Mouse (Mus musculus) liver, embryonic 14.5 days (tissue): ENCODE measurements around the gene Atp2b4. TPM values are rescaled to one million over a fixed set of nuclear protein-coding genes. Genes with fewer than 3 reads are reported as not detected.
"Not testable (repeated sequence)": the region's sequence is repeated elsewhere in the genome, so short reads cannot be mapped to it uniquely, and the experiment has no call there.

ENCODE experiments used
- ATAC-seq: fragments of 200-750 bp; cut with Nextera tagmentation; 2 replicates; pipeline ENCODE4 v1.8.0; 2017; ENCODE audit warnings: moderate number of reproducible peaks, mild to moderate bottlenecking, moderate library complexity; ENCODE audit not compliant: insufficient read depth
- DNase-seq, 3 experiments: peaks; one replicate each; pipeline ENCODE4 v3.0.0-alpha.2; 2012 to 2013; ENCODE audit warnings: low read depth in 3 of 3, low spot score in 3 of 3
- H3K27ac ChIP-seq: fragments of 300-500 bp; sonication (generic); 2 replicates; pipeline ENCODE4 v1.5.1; 2014; ENCODE audit warnings: moderate library complexity, mild to moderate bottlenecking, control low read depth, inconsistent platforms
- H3K27me3 ChIP-seq: fragments of 300-500 bp; sonication (generic); 2 replicates; pipeline ENCODE4 v1.6.1; 2014; ENCODE audit warnings: mild to moderate bottlenecking, low read length, moderate library complexity; ENCODE audit not compliant: control insufficient read depth, insufficient read depth
- H3K36me3 ChIP-seq: fragments of 300-500 bp; sonication (generic); replicated peaks from 2 replicates; pipeline ENCODE4 v1.6.1; 2014; ENCODE audit warnings: low read depth; ENCODE audit not compliant: control insufficient read depth, insufficient read depth
- H3K4me1 ChIP-seq, 2 experiments: fragments of 200-500 bp in 1 of 2; fragments of 300-500 bp in 1 of 2; sonication (generic) in 1 of 2; replicated peaks; 2 replicates each; pipeline ENCODE4 v1.6.1; 2012 to 2014; ENCODE audit warnings: antibody characterized with exemption in 1 of 2, inconsistent platforms in 1 of 2, low read length in 1 of 2; ENCODE audit not compliant: control insufficient read depth in 2 of 2, insufficient read depth in 2 of 2
- H3K4me2 ChIP-seq: fragments of 300-500 bp; sonication (generic); 2 replicates; pipeline ENCODE4 v1.6.1; 2014; ENCODE audit warnings: low read depth, mild to moderate bottlenecking, control low read depth, moderate library complexity
- H3K4me3 ChIP-seq, 2 experiments: fragments of 200-500 bp in 1 of 2; fragments of 300-500 bp in 1 of 2; sonication (generic) in 1 of 2; 2 replicates each; pipeline ENCODE4 v1.5.1; 2012 to 2014; ENCODE audit warnings: low read depth in 2 of 2, low read length in 2 of 2, mild to moderate bottlenecking in 2 of 2, control low read depth in 1 of 2, inconsistent platforms in 1 of 2, moderate library complexity in 1 of 2; ENCODE audit not compliant: insufficient read depth in 1 of 2
- H3K9ac ChIP-seq: fragments of 300-500 bp; sonication (generic); replicated peaks from 2 replicates; pipeline ENCODE4 v1.6.1; 2014; ENCODE audit warnings: mild to moderate bottlenecking, control low read depth, moderate library complexity
- H3K9me3 ChIP-seq: fragments of 300-500 bp; sonication (generic); 2 replicates; pipeline ENCODE4 v1.6.1; 2016; ENCODE audit warnings: low read length, mixed read lengths; ENCODE audit not compliant: control insufficient read depth
- CTCF ChIP-seq: IDR thresholded peaks from 2 replicates; pipeline ENCODE4 v1.5.1; 2016; ENCODE audit warnings: antibody characterized with exemption, low read depth, control low read depth
- EP300 ChIP-seq: IDR thresholded peaks from 2 replicates; pipeline ENCODE4 v1.6.1; 2016; ENCODE audit warnings: antibody characterized with exemption, low read depth
- WGBS: fragments of 180-500 bp; shearing (Covaris S2); extraction: QIAGEN DNeasy Blood & Tissue Kit; methylation state at CpG from one replicate; pipeline ENCODE4 v1.1.7; 2014; ENCODE audit not compliant: insufficient replicate concordance; 5-methylcytosine and 5-hydroxymethylcytosine counted together
- polyA plus RNA-seq, 2 experiments: library from polyadenylated mRNA; depleted of rRNA in 1 of 2; stranded (reverse) in 1 of 2; unstranded in 1 of 2; fragments of >200 nt; fragmentation: Nextera tagmentation in 1 of 2; extraction: Ambion mirVana in 1 of 2; gene quantifications; 2 replicates each; pipeline versions ENCODE4 v1.2.1 to v1.2.3; 2012 to 2014

The Atp2b4 gene
- polyA plus RNA-seq, 2 experiments = 16.5 to 33.1 TPM

DNA sequence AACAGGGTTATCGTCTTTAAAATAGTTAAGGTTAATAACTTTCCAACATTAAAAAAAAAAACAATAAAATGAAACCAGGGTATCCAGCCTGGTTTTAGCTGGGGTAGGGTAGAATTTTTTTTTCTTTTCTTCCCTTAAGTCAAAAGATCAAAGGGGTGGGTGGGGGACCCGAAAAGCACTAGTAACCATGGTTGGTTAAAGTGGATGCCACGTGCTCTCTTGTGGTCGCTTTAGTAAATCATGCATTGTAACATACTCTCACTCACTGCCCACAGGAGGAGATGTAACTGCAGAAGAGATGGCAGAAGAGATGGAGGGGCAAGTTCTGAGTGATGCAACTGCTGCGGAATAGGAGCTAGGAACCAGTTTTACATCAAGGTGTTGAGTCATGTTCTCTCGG is 89.5 kb downstream of the Atp2b4 start:
- DNase-seq = no peak
- Histone ChIP-seq H3K9me3 (no peaks in the 10 kb centered on the region), H3K27me3 (no peaks in the 10 kb centered on the region), H3K4me2 (no peak overlapping the region), H3K9ac (no peak overlapping the region), H3K4me3 (no peak overlapping the region), H3K4me1 (peaks cover 0 to 26% of the 10 kb centered on the region in 2 experiments; a peak in 2 of 4 replicates), H3K27ac (no peak overlapping the region), H3K36me3 (peaks cover 98% of the 10 kb centered on the region)
- no peak for ATAC-seq
- TF ChIP-seq EP300 (no peak), CTCF (no peak)
- 81% methylated on average over 6 of the region's 6 CpGs for WGBS

DNA sequence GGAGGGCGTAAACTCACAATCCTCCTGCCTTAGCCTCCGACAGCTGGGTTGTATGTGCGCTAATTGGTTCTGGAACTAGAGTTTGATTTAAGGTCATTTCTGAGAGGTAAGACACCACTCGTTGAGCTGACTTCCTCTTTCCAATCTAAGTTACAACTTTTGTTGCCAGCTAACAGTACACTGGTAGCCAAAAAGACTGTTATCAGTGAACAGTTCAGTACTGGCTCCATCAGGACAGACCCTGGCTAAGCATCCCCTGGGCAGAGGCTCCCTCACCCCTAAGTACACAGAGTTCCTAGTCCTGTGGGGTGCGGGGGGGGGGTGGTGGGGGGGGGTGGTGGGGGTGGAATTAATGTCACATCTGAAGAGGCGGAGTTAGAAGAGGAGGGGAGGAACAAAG is 89.9 kb downstream of the Atp2b4 start:
- H3K27ac ChIP-seq = no peak overlapping the region
- H3K9me3 ChIP-seq = no peaks in the 10 kb centered on the region
- TF ChIP-seq CTCF (no peak), EP300 (no peak)
- H3K27me3 ChIP-seq = no peaks in the 10 kb centered on the region
- no peak overlapping the region for H3K4me3 ChIP-seq
- no peak overlapping the region for H3K4me2 ChIP-seq
- WGBS = 67% methylated on average over 6 of the region's 6 CpGs
- H3K9ac ChIP-seq = no peak overlapping the region
- DNase-seq (no peak), ATAC-seq (no peak)
- H3K36me3 ChIP-seq = peaks cover 98% of the 10 kb centered on the region
- H3K4me1 ChIP-seq = peaks cover 0 to 26% of the 10 kb centered on the region in 2 experiments; a peak in 2 of 4 replicates

DNA sequence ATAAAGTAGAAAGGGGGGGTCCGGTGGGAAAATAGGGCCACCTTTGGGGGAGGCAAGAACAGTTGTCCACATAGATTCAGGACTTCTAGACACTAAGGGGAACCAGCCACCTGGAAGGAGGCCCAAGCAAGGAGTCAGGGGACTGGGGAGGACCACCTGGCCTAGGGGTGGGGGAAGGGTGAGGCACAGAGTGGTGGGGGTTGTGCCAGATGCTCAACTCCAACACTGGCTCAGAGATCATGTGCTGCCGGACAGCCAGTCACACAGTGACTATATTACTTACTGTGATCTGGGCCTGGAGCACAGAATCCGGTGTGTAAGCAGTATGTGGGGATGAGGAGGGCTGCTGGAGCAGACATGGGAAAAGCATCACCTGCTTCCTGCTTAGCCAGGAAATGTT is 91.5 kb downstream of the Atp2b4 start:
- H3K36me3 ChIP-seq = peaks cover 98% of the 10 kb centered on the region
- 88% methylated on average over 3 of the region's 3 CpGs for WGBS
- no peak for ATAC-seq

DNA sequence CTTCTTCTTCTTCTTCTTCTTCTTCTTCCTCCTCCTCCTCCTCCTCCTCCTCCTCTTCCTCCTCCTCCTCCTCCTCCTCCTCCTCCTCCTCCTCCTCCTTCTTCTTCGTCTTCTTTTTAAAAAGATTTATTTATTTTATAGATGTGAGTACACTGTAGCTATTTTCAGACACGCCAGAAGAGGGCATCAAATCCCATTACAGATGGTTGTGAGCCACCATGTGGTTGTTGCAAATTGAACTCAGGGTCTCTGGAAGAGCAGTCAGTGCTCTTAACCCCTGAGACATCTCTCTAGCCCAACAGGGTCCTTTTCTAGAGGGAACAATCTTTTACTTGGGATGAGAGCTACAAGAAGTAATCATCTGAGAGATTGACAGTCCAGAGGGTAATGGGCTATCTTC is 99.0 kb downstream of the Atp2b4 start:
- H3K9ac ChIP-seq, H3K4me2 ChIP-seq, H3K9me3 ChIP-seq, H3K27ac ChIP-seq, H3K4me1 ChIP-seq, ATAC-seq, H3K4me3 ChIP-seq, DNase-seq, H3K27me3 ChIP-seq: not testable (repeated sequence)
- peak; percentile 52 for TF ChIP-seq CTCF
- H3K36me3 ChIP-seq = peaks cover 47% of the 10 kb centered on the region
- 14% methylated on average over 2 of the region's 2 CpGs for WGBS

More for the DNA sequence above, 91.5 kb downstream of the Atp2b4 start:
- H3K9ac ChIP-seq = no peak overlapping the region
- H3K4me1 ChIP-seq = peaks cover 0 to 26% of the 10 kb centered on the region in 2 experiments; a peak in 2 of 4 replicates
- DNase-seq = no peak
- H3K27ac ChIP-seq = no peak overlapping the region
- no peak overlapping the region for H3K4me3 ChIP-seq
- H3K4me2 ChIP-seq = no peak overlapping the region
- no peak for TF ChIP-seq CTCF
- TF ChIP-seq EP300 = no peak
- no peaks in the 10 kb centered on the region for H3K9me3 ChIP-seq
- H3K27me3 ChIP-seq = no peaks in the 10 kb centered on the region

DNA sequence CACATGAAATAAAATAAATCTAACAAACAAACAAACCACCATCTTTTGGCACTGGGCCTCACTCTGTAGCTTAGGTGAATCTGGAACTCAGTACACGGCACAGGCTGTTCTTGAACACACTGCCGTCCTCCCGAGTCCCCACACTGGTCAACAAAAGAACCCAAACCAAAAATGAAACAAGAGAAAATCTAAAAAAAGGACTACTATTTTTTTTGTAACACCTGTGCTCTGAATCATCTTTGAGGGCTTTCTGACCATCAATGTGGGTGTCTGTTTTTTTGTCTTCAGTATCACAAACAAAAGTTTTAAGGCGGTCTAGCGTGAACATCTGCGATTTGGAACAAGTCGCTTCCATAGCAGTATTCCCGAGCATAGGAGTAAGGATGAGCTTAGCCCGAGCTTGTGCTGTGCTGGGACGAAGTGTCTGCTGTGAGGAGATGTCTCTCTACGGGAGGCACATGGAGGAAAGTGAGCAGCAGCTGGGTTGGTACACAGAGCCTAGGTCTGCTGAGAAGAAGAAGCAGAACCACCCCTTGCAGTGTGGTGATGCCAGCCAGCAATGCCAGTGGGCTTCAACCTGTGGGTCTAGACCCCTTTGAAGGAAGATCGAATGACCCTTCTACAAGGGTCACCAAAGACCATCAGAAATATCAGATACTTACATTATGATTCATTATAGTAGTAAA is 102.8 kb downstream of the Atp2b4 start:
- no peaks in the 10 kb centered on the region for H3K27me3 ChIP-seq
- peaks cover 14% of the 10 kb centered on the region for H3K36me3 ChIP-seq
- H3K9ac ChIP-seq = no peak overlapping the region
- TF ChIP-seq EP300 (no peak), CTCF (no peak)
- ATAC-seq (no peak), DNase-seq (no peak)
- no peaks in the 10 kb centered on the region for H3K9me3 ChIP-seq
- H3K4me2 ChIP-seq = no peak overlapping the region
- no peak overlapping the region for H3K27ac ChIP-seq
- 91% methylated on average over 12 of the region's 12 CpGs for WGBS
- H3K4me3 ChIP-seq = no peak overlapping the region
- H3K4me1 ChIP-seq = peaks cover 0 to 19% of the 10 kb centered on the region in 2 experiments; a peak in 3 of 4 replicates
